Mouse (Mus musculus): ENCODE data around the gene Fez2.

DNA sequence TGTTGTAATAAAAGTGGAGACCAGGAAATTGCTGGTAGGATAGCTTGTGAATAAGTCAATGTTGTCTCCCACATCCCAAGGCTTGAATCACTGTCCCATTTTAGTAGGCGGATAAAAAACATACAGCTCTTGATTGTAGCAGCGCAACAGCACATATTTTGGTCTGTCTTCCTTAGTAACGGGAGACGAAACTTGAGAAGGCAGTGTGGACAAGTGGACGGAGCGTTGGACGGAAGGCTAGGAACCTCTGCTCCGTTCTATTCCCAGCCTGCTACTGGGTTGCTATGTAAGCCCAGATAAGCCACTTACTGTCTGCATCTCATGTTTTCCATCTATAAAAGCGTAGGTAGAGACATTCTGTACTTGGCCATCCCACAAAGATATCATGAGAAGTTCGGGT, 84.7 kb downstream of the Fez2 start:
- TF ChIP-seq CTCF (IDR thresholded peaks at IDR 0.05; ENCODE audit: borderline replicate concordance, insufficient read depth, low read depth, low read length) (no peak), POLR2A (IDR thresholded peaks at IDR 0.05; ENCODE audit: borderline replicate concordance, insufficient read depth, low read length) (no peak)
